Comparison of ENCODE assay signal across 8 mouse cellular contexts in the genomic region with DNA sequence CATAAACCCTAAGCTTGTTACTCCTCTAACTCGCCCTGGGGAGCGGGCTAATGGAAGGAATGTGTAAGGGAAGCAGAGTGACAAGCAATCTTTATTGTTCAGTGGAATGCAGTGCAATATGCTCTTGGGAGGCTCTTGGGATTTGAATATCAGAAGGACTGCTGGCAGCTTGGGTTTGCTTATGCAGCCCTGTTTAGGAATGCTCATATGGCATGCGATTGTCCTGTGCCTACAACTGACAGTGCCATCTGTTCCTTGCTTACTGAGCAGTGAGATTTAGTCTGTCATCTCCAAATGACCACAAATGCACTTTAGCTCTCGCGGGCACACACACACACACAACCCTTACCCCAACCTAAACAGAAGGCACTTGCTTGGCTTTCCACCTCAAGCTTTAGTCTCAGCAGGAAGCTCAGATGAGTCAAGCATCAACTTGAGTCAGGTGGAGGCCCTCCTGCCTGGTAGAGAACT. TPM values are rescaled to one million over a fixed set of nuclear protein-coding genes. Genes with fewer than 3 reads are reported as not detected.
DNase-seq lines count a peak whose midpoint lies in the region; ATAC-seq lines count a peak whose summit lies in the region.

No protein-coding gene starts in this region.

- H3K4me2 ChIP-seq in kidney, embryonic 15.5 days: no peak overlapping the region

- no peaks in the 10 kb centered on the region for H3K27me3 ChIP-seq in kidney, embryonic 15.5 days

- H3K36me3 ChIP-seq in kidney, embryonic 15.5 days: no peaks in the 10 kb centered on the region

- H3K9me3 ChIP-seq in kidney, embryonic 15.5 days (replicated peaks): no peaks in the 10 kb centered on the region

- H3K9ac ChIP-seq in kidney, embryonic 15.5 days: no peak overlapping the region

- H3K27ac ChIP-seq in kidney, embryonic 15.5 days: no peak overlapping the region

- 64% methylated on average over 5 of the region's 5 CpGs for WGBS in kidney, embryonic 15.5 days

- peaks cover 18% of the 10 kb centered on the region for H3K4me1 ChIP-seq in kidney, embryonic 15.5 days

- peak; percentile 39 for DNase-seq in embryo, embryonic 10 days (ENCODE audit: low spot score)
- DNase-seq in embryo, embryonic 9.5 days (ENCODE audit: extremely low spot score): no peak
- DNase-seq in right cerebral cortex, postnatal 10 days (ENCODE audit: low spot score in 2 of 2): peak; percentile 37 to 66
- no peak for DNase-seq in right cerebral cortex, postnatal 14 days
- DNase-seq in layer of hippocampus, adult 9-11 months: peak; percentile 48
- no peak for DNase-seq in thymus, postnatal 10 days (ENCODE audit: low spot score in 2 of 2)
- DNase-seq in urinary bladder, postnatal 14 days (ENCODE audit: low spot score): no peak

- no peak overlapping the region for H3K4me3 ChIP-seq in kidney, embryonic 15.5 days (replicated peaks)

- ATAC-seq in kidney, embryonic 15.5 days (replicated peaks; ENCODE audit: low FRiP score): no peak

RNA-seq across cellular contexts. Expression of gene Nhlrc3, which starts 47.1 kb away (rescaled TPM):
- 9.3 and 9.9 TPM in 2 replicates for polyA plus RNA-seq in kidney, embryonic 15.5 days (2015; fragmentation: Nextera tagmentation; extraction: Ambion mirVana)

RNA-seq across cellular contexts. Expression of gene Proser1, which starts 47.4 kb away (rescaled TPM):
- 20.8 and 24.8 TPM in 2 replicates for polyA plus RNA-seq in kidney, embryonic 15.5 days (2015; fragmentation: Nextera tagmentation; extraction: Ambion mirVana)

Comparison
In these comparisons a context has a peak if more than half of its experiments do, and no peak if none do; other contexts are left out.
1. DNase-seq: peak in embryo, embryonic 10 days (single experiment), right cerebral cortex, postnatal 10 days (2 of 2) and layer of hippocampus, adult 9-11 months (single experiment); none in embryo, embryonic 9.5 days (single experiment), right cerebral cortex, postnatal 14 days (single experiment), thymus, postnatal 10 days (0 of 2) and urinary bladder, postnatal 14 days (single experiment).